Mouse (Mus musculus) forebrain, embryonic 11.5 days (tissue): ENCODE measurements around the gene H1f0. TPM values are rescaled to one million over a fixed set of nuclear protein-coding genes. Genes with fewer than 3 reads are reported as not detected.

Experiments used
- ATAC-seq: fragments of 200-750 bp; cut with Nextera tagmentation; replicated peaks from 2 replicates; pipeline ENCODE4 v1.8.0; 2017; ENCODE audit warnings: moderate TSS enrichment; ENCODE audit not compliant: low FRiP score
- DNase-seq: peaks from one replicate; pipeline ENCODE4 v3.0.0-alpha.2; 2017; ENCODE audit warnings: low spot score
- H3K27ac ChIP-seq: fragments of 300-500 bp; sonication (generic); 2 replicates; pipeline ENCODE4 v1.5.1; 2014; ENCODE audit warnings: low read depth, low read length
- H3K27me3 ChIP-seq: fragments of 300-500 bp; sonication (generic); 2 replicates; pipeline ENCODE4 v1.6.1; 2014; ENCODE audit warnings: mild to moderate bottlenecking, low read length, mixed read lengths; ENCODE audit not compliant: control insufficient read depth, insufficient read depth
- H3K36me3 ChIP-seq: fragments of 300-500 bp; sonication (generic); 2 replicates; pipeline ENCODE4 v1.6.1; 2014; ENCODE audit warnings: mild to moderate bottlenecking, low read length, moderate library complexity, mixed read lengths; ENCODE audit not compliant: control insufficient read depth, insufficient read depth
- H3K4me1 ChIP-seq: fragments of 300-500 bp; sonication (generic); replicated peaks from 2 replicates; pipeline ENCODE4 v1.6.1; 2014; ENCODE audit warnings: low read length, mixed read lengths; ENCODE audit not compliant: control insufficient read depth, insufficient read depth
- H3K4me2 ChIP-seq: fragments of 300-500 bp; sonication (generic); 2 replicates; pipeline ENCODE4 v1.6.1; 2014; ENCODE audit warnings: low read depth, mild to moderate bottlenecking, low read length, moderate library complexity, mixed read lengths; ENCODE audit not compliant: severe bottlenecking
- H3K4me3 ChIP-seq: fragments of 300-500 bp; sonication (generic); 2 replicates; pipeline ENCODE4 v1.5.1; 2014; ENCODE audit warnings: low read depth, low read length
- H3K9ac ChIP-seq: fragments of 300-500 bp; sonication (generic); 2 replicates; pipeline ENCODE4 v1.6.1; 2014; ENCODE audit warnings: low read length
- H3K9me3 ChIP-seq: fragments of 300-500 bp; sonication (generic); 2 replicates; pipeline ENCODE4 v1.6.1; 2016; ENCODE audit warnings: low read length, mixed read lengths; ENCODE audit not compliant: control insufficient read depth
- WGBS: fragments of 180-500 bp; shearing (Covaris S2); extraction: QIAGEN DNeasy Blood & Tissue Kit; methylation state at CpG from one replicate; pipeline ENCODE4 v1.1.7; 2014; 5-methylcytosine and 5-hydroxymethylcytosine counted together
- polyA plus RNA-seq: library from polyadenylated mRNA; unstranded; fragments of >200 nt; fragmentation: Nextera tagmentation; extraction: Ambion mirVana; gene quantifications from 2 replicates; pipeline ENCODE4 v1.2.1, GENCODE M21; 2014

The H1f0 gene
- polyA plus RNA-seq, 1 experiment from 2014 or later: 349 TPM

DNA sequence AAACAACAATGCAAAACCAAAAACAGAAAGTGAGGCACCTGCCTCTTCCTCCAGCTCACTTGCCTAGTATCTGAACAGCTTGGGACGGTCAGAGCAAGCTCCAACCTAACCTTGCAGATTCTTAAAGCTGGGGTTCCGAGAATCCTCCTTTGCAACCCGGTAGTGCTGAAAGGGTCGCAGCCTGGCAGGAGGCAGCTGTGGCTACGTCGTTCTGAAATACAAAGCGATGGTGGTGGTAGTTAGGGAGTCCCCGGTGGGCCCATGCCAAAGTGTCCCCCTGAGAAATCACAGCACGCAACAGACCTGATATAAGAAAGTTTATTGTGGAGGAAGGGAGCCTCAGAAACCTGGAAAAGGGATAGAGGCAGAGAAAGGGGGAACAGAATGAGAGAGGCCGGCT is 10.1 kb downstream of the H1f0 start:
- no peaks in the 10 kb centered on the region; the same call in 1 of the 2 replicates for H3K36me3 ChIP-seq
- H3K9ac ChIP-seq: no peak overlapping the region
- 70% methylated on average over 10 of the region's 10 CpGs for WGBS
- no peak overlapping the region for H3K4me2 ChIP-seq
- ATAC-seq (no peak), DNase-seq (no peak)
- no peaks in the 10 kb centered on the region for H3K9me3 ChIP-seq
- peaks cover 34% of the 10 kb centered on the region for H3K27me3 ChIP-seq
- no peak overlapping the region for H3K27ac ChIP-seq
- H3K4me1 ChIP-seq: peaks cover 12% of the 10 kb centered on the region
- H3K4me3 ChIP-seq: no peak overlapping the region

DNA sequence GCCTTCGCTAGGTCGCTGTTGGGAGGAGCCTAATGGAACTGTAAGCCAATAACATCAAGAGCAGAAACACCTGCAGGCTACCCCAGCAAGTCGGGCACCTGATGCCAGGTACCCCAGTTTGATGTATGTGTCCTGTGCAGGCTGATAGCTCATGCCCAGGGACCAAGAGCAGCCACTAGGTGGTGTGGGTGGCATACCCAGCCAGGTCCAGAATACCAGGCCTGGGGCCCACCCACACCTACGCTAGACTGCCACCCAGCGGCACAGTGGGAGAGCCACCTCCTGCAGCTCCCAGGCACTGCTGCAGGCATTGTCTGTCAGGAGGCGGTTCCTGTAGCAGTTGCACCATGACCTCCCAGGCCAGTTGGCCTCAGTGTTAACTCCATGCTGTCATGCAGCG is 10.6 kb downstream of the H1f0 start:
- ATAC-seq (peak; percentile 53), DNase-seq (peak; percentile 86)
- H3K9ac ChIP-seq: no peak overlapping the region
- H3K9me3 ChIP-seq: no peaks in the 10 kb centered on the region
- WGBS: 20% methylated on average over 7 of the region's 7 CpGs
- no peak overlapping the region for H3K4me3 ChIP-seq
- no peak overlapping the region for H3K4me2 ChIP-seq
- H3K36me3 ChIP-seq: no peaks in the 10 kb centered on the region; the same call in 1 of the 2 replicates
- peaks cover 39% of the 10 kb centered on the region for H3K27me3 ChIP-seq
- H3K27ac ChIP-seq: no peak overlapping the region
- peaks cover 12% of the 10 kb centered on the region for H3K4me1 ChIP-seq

DNA sequence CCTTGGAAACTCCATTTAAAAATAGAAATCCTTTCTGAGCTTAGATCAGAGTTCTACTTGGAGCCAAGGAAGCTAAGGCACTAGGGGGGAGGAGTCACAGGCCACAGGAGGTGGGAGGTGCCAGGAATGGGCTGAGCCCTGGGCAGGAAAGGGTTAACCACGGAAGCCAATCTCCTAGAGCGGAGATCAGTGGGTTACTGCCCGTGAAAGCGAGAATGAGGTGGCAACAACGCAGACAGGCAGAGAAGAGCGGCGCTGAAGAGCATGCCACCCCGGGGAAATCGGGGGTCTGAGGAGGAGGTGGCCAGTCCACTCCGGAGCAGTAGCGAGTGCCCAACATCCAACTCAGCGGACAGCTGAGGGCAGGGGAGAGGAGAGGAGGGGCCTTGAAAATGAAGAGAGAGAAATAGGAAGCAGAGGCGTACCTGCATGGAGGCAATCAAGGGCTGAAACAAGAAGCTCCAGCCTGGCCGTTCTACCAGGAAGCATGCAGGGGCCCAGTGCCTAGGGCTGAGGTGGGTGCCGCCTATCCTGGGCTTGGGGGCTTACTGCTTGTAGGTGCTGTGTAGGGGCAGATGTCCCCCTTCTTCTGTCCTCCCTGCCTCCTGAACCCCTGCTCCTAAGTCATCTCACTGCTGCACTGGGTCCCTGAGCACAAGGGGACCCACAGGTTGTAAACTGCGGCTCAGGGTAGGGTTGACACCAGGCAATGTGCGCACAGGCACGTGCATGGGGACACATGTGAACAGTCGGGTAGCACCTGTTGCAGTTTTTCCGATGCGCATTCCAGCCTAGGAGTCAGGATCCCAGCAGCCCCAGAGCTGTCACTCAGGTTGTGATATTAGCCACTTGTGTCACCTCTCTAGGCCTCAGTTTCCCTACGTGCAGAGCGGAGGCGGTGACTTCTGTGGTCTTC is 12.5 kb downstream of the H1f0 start:
- 21% methylated on average over 24 of the region's 24 CpGs for WGBS
- no peaks in the 10 kb centered on the region for H3K9me3 ChIP-seq
- 0 out of 2 replicates have a peak overlapping the region, but pooled peaks have one; percentile 10 for H3K4me3 ChIP-seq
- DNase-seq: no peak
- H3K9ac ChIP-seq: peak overlapping the region; percentile 37; the same call in 1 of the 2 replicates
- H3K4me1 ChIP-seq: peaks cover 16% of the 10 kb centered on the region
- ATAC-seq: no peak
- no peaks in the 10 kb centered on the region; the same call in 1 of the 2 replicates for H3K36me3 ChIP-seq
- H3K27ac ChIP-seq: no peak overlapping the region
- peak overlapping the region; percentile 40 for H3K4me2 ChIP-seq
- peaks cover 40% of the 10 kb centered on the region for H3K27me3 ChIP-seq

DNA sequence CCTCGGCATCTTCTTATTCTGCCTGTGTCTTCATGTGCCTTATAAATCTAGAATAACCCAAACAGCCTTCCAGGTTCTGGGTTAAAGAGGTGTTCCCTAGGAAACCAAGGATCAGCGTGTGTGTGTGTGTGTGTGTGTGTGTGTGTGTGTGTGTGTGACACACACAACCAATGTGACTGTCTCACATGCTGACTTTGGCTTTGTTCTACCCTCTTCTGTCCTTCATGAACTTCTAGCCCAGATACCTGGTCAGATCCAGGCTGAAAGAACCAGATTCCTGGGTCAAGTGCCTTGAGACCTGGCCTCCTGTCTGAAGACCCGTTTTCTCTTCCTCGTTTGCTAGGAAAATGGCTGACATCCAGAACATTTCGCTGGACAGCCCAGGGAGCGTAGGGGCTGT is 13.3 kb downstream of the H1f0 start, which contains the start of gene Galr3:
Gene Galr3 (plus strand): TSS at position 301 of the 400 bp plus-strand sequence.
- Histone ChIP-seq H3K4me1 (peaks cover 16% of the 10 kb centered on the region), H3K27me3 (peaks cover 40% of the 10 kb centered on the region), H3K9ac (peak within 1 kb of the TSS; percentile 39), H3K36me3 (no peaks in the 10 kb centered on the region; the same call in 1 of the 2 replicates), H3K9me3 (no peaks in the 10 kb centered on the region), H3K4me2 (peak within 1 kb of the TSS; percentile 86), H3K27ac (no peak within 1 kb of the TSS), H3K4me3 (peak within 1 kb of the TSS; percentile 42)
- 81% methylated on average over 6 of the region's 6 CpGs for WGBS
- ATAC-seq (no peak), DNase-seq (no peak)

DNA sequence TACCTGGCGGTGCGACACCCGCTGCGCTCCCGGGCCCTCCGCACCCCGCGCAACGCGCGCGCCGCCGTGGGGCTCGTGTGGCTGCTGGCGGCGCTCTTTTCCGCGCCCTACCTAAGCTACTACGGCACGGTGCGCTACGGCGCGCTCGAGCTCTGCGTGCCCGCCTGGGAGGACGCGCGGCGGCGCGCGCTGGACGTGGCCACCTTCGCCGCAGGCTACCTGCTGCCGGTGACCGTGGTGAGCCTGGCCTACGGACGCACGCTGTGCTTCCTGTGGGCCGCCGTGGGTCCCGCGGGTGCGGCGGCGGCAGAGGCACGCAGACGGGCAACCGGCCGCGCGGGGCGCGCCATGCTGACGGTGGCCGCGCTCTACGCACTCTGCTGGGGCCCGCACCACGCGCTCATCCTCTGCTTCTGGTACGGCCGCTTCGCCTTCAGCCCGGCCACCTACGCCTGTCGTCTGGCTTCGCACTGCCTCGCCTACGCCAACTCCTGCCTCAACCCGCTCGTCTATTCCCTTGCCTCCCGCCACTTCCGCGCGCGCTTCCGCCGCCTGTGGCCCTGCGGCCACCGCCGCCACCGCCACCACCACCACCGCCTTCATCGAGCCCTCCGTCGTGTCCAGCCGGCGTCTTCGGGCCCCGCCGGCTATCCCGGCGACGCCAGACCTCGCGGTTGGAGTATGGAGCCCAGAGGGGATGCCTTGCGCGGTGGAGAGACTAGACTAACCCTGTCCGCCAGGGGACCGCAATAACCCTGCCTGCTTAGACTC is 14.7 kb downstream of the H1f0 start:
- Histone ChIP-seq H3K27ac (no peak overlapping the region), H3K27me3 (peaks cover 40% of the 10 kb centered on the region), H3K9me3 (no peaks in the 10 kb centered on the region), H3K9ac (peak overlapping the region; percentile 39), H3K36me3 (no peaks in the 10 kb centered on the region), H3K4me1 (peaks cover 16% of the 10 kb centered on the region), H3K4me2 (peak overlapping the region; percentile 86), H3K4me3 (peak overlapping the region; percentile 42)
- DNase-seq: no peak
- ATAC-seq: no peak
- whole genome bisulfite sequencing: under 1% methylated on average over 100 of the region's 105 CpGs

DNA sequence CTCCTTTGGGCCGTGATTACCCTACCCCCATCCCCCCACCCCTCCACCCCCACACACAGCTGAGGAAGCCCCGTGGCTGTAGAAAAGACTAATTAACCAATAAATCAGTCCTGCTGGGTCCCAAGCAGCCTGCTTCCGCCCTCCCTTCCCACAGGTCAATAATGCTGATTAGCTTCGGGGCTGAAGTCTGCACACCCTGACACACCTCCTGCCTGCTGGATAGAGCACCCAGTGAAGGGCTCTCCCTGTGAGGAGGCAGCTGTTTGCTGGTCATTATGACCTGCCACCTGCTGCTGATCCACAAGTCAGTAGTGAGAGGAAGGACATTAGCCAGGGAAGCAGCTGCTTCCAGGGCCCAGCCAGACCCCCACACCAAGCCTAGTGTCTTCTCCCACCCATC is 16.6 kb downstream of the H1f0 start:
- Histone ChIP-seq H3K27me3 (peaks cover 40% of the 10 kb centered on the region), H3K4me2 (no peak overlapping the region), H3K27ac (no peak overlapping the region), H3K9ac (no peak overlapping the region), H3K36me3 (no peaks in the 10 kb centered on the region), H3K4me3 (no peak overlapping the region), H3K4me1 (peaks cover 16% of the 10 kb centered on the region), H3K9me3 (no peaks in the 10 kb centered on the region)
- no peak for DNase-seq
- 0 out of 2 replicates have a peak, but pooled peaks have one; percentile 33 for ATAC-seq
- 8% methylated on average over 4 of the region's 4 CpGs for WGBS

DNA sequence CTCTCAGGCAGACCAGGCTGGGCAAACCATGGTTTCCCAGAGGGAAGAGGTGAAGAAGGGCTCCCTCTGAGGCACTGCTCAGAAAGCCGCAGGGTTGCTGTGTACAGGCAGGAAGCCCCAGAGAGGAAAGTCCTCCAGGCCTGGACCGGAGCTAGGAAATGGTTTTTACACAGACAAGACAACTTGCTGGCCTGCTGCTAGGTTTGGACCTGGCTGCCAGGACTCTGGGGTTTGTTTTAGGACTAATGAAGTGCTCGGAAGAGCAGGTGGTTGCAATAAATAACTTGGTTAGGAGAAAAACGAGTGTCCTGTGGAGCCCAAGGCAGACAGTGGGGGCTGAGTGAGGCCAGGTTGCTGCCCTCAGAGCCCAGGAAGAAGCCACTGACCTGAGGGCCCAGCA is 19.9 kb downstream of the H1f0 start:
- Histone ChIP-seq H3K4me3 (no peak overlapping the region), H3K4me1 (peaks cover 4% of the 10 kb centered on the region; the same call in 1 of the 2 replicates), H3K27ac (no peak overlapping the region), H3K27me3 (peaks cover 8% of the 10 kb centered on the region), H3K9me3 (no peaks in the 10 kb centered on the region), H3K36me3 (no peaks in the 10 kb centered on the region), H3K4me2 (no peak overlapping the region), H3K9ac (no peak overlapping the region)
- DNase-seq (no peak), ATAC-seq (no peak)
- WGBS: 68% methylated on average over 4 of the region's 4 CpGs

DNA sequence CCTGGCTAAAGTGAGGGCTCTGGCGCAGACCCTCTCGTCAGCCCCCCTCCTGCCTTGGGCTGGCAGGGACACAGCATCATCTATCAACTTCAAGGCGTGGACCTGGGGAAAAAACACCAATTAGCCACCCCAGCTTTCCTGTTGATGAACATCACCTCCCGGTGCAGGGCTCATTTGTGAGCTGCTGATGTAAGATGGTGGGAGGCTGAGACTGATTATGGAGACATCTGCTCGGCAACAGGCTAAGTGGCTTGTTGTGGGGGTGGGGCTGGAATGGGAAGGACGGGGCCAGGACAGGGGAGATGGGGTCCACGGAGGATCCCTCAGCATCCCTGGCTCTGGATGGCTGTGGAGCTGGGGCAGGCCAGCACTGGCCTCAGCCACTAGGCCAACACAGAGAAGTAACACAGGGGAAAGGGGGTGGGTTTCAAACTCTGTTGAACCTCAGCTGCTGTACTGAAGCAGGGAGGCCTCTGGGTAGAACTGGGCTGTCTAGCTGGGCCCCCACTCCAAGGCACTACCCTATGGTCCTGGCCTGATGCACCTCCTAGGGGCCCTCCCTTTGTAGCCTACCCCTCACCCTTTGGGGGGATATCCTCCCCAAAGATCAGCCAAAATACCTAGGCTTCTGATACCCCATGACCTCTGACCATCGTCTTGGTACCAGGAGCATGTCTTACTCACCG is 22.1 kb downstream of the H1f0 start:
- Histone ChIP-seq H3K36me3 (peaks cover 4% of the 10 kb centered on the region; the same call in 1 of the 2 replicates), H3K27ac (no peak overlapping the region), H3K9me3 (no peaks in the 10 kb centered on the region), H3K4me2 (no peak overlapping the region), H3K4me3 (no peak overlapping the region), H3K27me3 (no peaks in the 10 kb centered on the region), H3K4me1 (no peaks in the 10 kb centered on the region; the same call in 1 of the 2 replicates), H3K9ac (no peak overlapping the region)
- DNase-seq (no peak), ATAC-seq (no peak)
- 66% methylated on average over 9 of the region's 9 CpGs for WGBS
